In the genomic region with DNA sequence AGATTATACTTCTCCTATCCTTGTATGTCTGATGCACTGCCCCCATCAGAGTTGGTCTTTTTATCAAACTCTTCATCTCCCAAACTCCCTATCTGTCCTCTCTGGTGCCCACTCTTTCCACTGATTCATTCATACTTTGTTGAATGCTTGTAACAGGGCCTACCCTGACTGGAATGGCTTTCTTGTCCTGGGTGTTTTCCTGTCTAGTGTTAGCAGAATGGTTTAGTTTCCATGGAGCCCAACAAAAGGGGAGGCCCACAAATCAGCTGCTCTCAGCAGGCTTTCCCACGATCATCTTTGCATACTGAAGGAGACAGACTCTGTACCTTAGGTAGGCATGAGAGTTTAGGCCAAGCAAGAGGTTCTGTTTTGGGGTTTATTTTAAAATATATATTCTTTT, we compare ENCODE assay signal across 19 mouse cellular contexts.
DNase-seq lines count a peak whose midpoint lies in the region; ATAC-seq and TF ChIP-seq lines count a peak whose summit lies in the region.
"Had no signal": no experiment of that assay in that cellular context is flagged by ENCODE, and none has a peak within 500 bp of the region (broad histone marks: within the 10 kb centered on the region; RNA-seq: fewer than 3 reads in every experiment).

No protein-coding gene starts in this region.

- no peak; the same call in 1 of the 2 replicates for ATAC-seq in forebrain, embryonic 13.5 days
- peak; percentile 42; the same call in 1 of the 2 replicates for ATAC-seq in forebrain, postnatal 0 days
- no peak; the same call in 1 of the 2 replicates for ATAC-seq in hindbrain, postnatal 0 days
- ATAC-seq in neural tube, embryonic 13.5 days (ENCODE audit: low read depth): peak; percentile 44
- ATAC-seq: intestine, embryonic 16.5 days; lung, postnatal 0 days had no signal

- no peak overlapping the region for H3K9ac ChIP-seq in forebrain, embryonic 13.5 days
- no peak overlapping the region for H3K9ac ChIP-seq in forebrain, postnatal 0 days
- no peak overlapping the region for H3K9ac ChIP-seq in hindbrain, postnatal 0 days (replicated peaks; ENCODE audit: low read length)
- H3K9ac ChIP-seq in neural tube, embryonic 13.5 days: no peak overlapping the region
- H3K9ac ChIP-seq: limb, embryonic 13.5 days; liver, embryonic 15.5 days had no signal

- no peaks in the 10 kb centered on the region for H3K9me3 ChIP-seq in forebrain, embryonic 10.5 days
- no peaks in the 10 kb centered on the region for H3K9me3 ChIP-seq in forebrain, embryonic 13.5 days (replicated peaks)
- H3K9me3 ChIP-seq in forebrain, postnatal 0 days (ENCODE audit: low read length): no peaks in the 10 kb centered on the region
- H3K9me3 ChIP-seq in hindbrain, postnatal 0 days (ENCODE audit: low read length): no peaks in the 10 kb centered on the region
- no peaks in the 10 kb centered on the region for H3K9me3 ChIP-seq in neural tube, embryonic 13.5 days
- H3K9me3 ChIP-seq in limb, embryonic 10.5 days (replicated peaks): no peaks in the 10 kb centered on the region
- H3K9me3 ChIP-seq: limb, embryonic 13.5 days; liver, embryonic 15.5 days had no signal

- WGBS in forebrain, embryonic 10.5 days: 64% methylated on average over 1 of the region's 1 CpGs
- 21% methylated on average over 1 of the region's 1 CpGs for WGBS in forebrain, embryonic 13.5 days
- 7% methylated on average over 1 of the region's 1 CpGs for WGBS in forebrain, postnatal 0 days
- WGBS in hindbrain, postnatal 0 days: 27% methylated on average over 1 of the region's 1 CpGs
- WGBS in neural tube, embryonic 13.5 days: 26% methylated on average over 1 of the region's 1 CpGs
- 88% methylated on average over 1 of the region's 1 CpGs for WGBS in limb, embryonic 10.5 days

- TF ChIP-seq CTCF in forebrain, postnatal 0 days (IDR thresholded peaks at IDR 0.05; ENCODE audit: low read depth): no peak
- no peak for TF ChIP-seq CTCF in hindbrain, postnatal 0 days (IDR thresholded peaks at IDR 0.05; ENCODE audit: low read depth)

- H3K4me1 ChIP-seq in forebrain, embryonic 10.5 days: peaks cover 9% of the 10 kb centered on the region
- H3K4me1 ChIP-seq in forebrain, embryonic 13.5 days: peaks cover 14% of the 10 kb centered on the region; the same call in 1 of the 2 replicates
- no peaks in the 10 kb centered on the region; the same call in 1 of the 2 replicates for H3K4me1 ChIP-seq in forebrain, postnatal 0 days (ENCODE audit: insufficient read depth)
- H3K4me1 ChIP-seq in hindbrain, postnatal 0 days (ENCODE audit: insufficient read depth, low read length): no peaks in the 10 kb centered on the region
- peaks cover 14% of the 10 kb centered on the region for H3K4me1 ChIP-seq in neural tube, embryonic 13.5 days (replicated peaks)
- H3K4me1 ChIP-seq in limb, embryonic 10.5 days: no peaks in the 10 kb centered on the region
- H3K4me1 ChIP-seq: limb, embryonic 13.5 days; liver, embryonic 15.5 days had no signal

- no peak overlapping the region for H3K4me3 ChIP-seq in forebrain, embryonic 10.5 days
- H3K4me3 ChIP-seq in forebrain, embryonic 13.5 days: no peak overlapping the region
- no peak overlapping the region for H3K4me3 ChIP-seq in forebrain, postnatal 0 days (ENCODE audit: low read depth, low read length)
- no peak overlapping the region for H3K4me3 ChIP-seq in hindbrain, postnatal 0 days (ENCODE audit: low read length)
- no peak overlapping the region for H3K4me3 ChIP-seq in neural tube, embryonic 13.5 days
- no peak overlapping the region for H3K4me3 ChIP-seq in limb, embryonic 10.5 days
- H3K4me3 ChIP-seq: erythroblast, embryonic 14.5 days; limb, embryonic 13.5 days; liver, embryonic 15.5 days; myocyte had no signal

- DNase-seq in forebrain, embryonic 10.5 days (ENCODE audit: extremely low spot score, low spot score): no peak
- DNase-seq in forebrain, postnatal 0 days: no peak
- DNase-seq in hindbrain, postnatal 0 days (ENCODE audit: low spot score): peak; percentile 39
- DNase-seq in right cerebral cortex, postnatal 10 days (ENCODE audit: low spot score in 2 of 2): no peak
- DNase-seq in adrenal gland, adult 18-20 months (ENCODE audit: low spot score in 2 of 2): no peak
- DNase-seq in limb, embryonic 10.5 days (ENCODE audit: low spot score): no peak
- DNase-seq: adrenal gland, adult 2 months; cerebellum, adult 18-20 months; cerebellum, postnatal 36 days; heart, postnatal 14 days had no signal

- H3K4me2 ChIP-seq in forebrain, embryonic 13.5 days: no peak overlapping the region
- H3K4me2 ChIP-seq in forebrain, postnatal 0 days (ENCODE audit: low read depth): no peak overlapping the region
- H3K4me2 ChIP-seq in hindbrain, postnatal 0 days (ENCODE audit: low read depth, low read length): no peak overlapping the region
- no peak overlapping the region for H3K4me2 ChIP-seq in neural tube, embryonic 13.5 days
- H3K4me2 ChIP-seq: heart, embryonic 11.5 days; limb, embryonic 13.5 days; liver, embryonic 15.5 days had no signal

- H3K27ac ChIP-seq in forebrain, embryonic 10.5 days: peak overlapping the region; percentile 37; the same call in 1 of the 2 replicates
- no peak overlapping the region for H3K27ac ChIP-seq in forebrain, embryonic 13.5 days
- H3K27ac ChIP-seq in forebrain, postnatal 0 days (ENCODE audit: low read depth, low read length): no peak overlapping the region
- H3K27ac ChIP-seq in hindbrain, postnatal 0 days: peak overlapping the region; percentile 67; the same call in 1 of the 2 replicates
- H3K27ac ChIP-seq in neural tube, embryonic 13.5 days (replicated peaks): peak overlapping the region; percentile 61
- H3K27ac ChIP-seq in limb, embryonic 10.5 days: no peak overlapping the region
- H3K27ac ChIP-seq: limb, embryonic 13.5 days; liver, embryonic 15.5 days had no signal

- H3K36me3 ChIP-seq in forebrain, embryonic 10.5 days (replicated peaks): no peaks in the 10 kb centered on the region
- H3K36me3 ChIP-seq in forebrain, embryonic 13.5 days (ENCODE audit: poor library complexity, severe bottlenecking): no peaks in the 10 kb centered on the region
- H3K36me3 ChIP-seq in forebrain, postnatal 0 days (ENCODE audit: insufficient read depth): no peaks in the 10 kb centered on the region
- no peaks in the 10 kb centered on the region for H3K36me3 ChIP-seq in hindbrain, postnatal 0 days (ENCODE audit: insufficient read depth, low read length)
- no peaks in the 10 kb centered on the region for H3K36me3 ChIP-seq in neural tube, embryonic 13.5 days
- H3K36me3 ChIP-seq in limb, embryonic 10.5 days: no peaks in the 10 kb centered on the region
- H3K36me3 ChIP-seq: limb, embryonic 13.5 days; liver, embryonic 15.5 days had no signal

- no peaks in the 10 kb centered on the region for H3K27me3 ChIP-seq in forebrain, embryonic 10.5 days (ENCODE audit: poor library complexity, severe bottlenecking)
- no peaks in the 10 kb centered on the region for H3K27me3 ChIP-seq in forebrain, embryonic 13.5 days
- H3K27me3 ChIP-seq in forebrain, postnatal 0 days (ENCODE audit: insufficient read depth, low read length): no peaks in the 10 kb centered on the region
- H3K27me3 ChIP-seq in hindbrain, postnatal 0 days (ENCODE audit: insufficient read depth, low read length): no peaks in the 10 kb centered on the region
- no peaks in the 10 kb centered on the region for H3K27me3 ChIP-seq in neural tube, embryonic 13.5 days
- H3K27me3 ChIP-seq in limb, embryonic 10.5 days (ENCODE audit: low read depth, poor library complexity, severe bottlenecking): no peaks in the 10 kb centered on the region
- H3K27me3 ChIP-seq: limb, embryonic 13.5 days; liver, embryonic 15.5 days had no signal

Comparison
In these comparisons a context has a peak if more than half of its experiments do, and no peak if none do; other contexts are left out.
1. H3K27ac ChIP-seq: peak in forebrain, embryonic 10.5 days (single experiment), hindbrain, postnatal 0 days (single experiment) and neural tube, embryonic 13.5 days (single experiment); none in forebrain, embryonic 13.5 days (single experiment), forebrain, postnatal 0 days (single experiment) and limb, embryonic 10.5 days (single experiment).
2. ATAC-seq: peak in forebrain, postnatal 0 days (single experiment) and neural tube, embryonic 13.5 days (single experiment); none in forebrain, embryonic 13.5 days (single experiment) and hindbrain, postnatal 0 days (single experiment).